Mouse (Mus musculus): Measurements from ENCODE around the gene 1700029H14Rik.

Gene 1700029H14Rik

GRCm38 (mm10) chr8:13541526-13541925, 20.7 kb downstream of the 1700029H14Rik start:
- DNase-seq (ENCODE audit: low spot score): no peak

GRCm38 (mm10) chr8:13540122-13540521, 22.1 kb downstream of the 1700029H14Rik start:
- DNase-seq (ENCODE audit: low spot score): no peak

GRCm38 (mm10) chr8:13538821-13539220, 23.4 kb downstream of the 1700029H14Rik start:
- DNase-seq (ENCODE audit: low spot score): no peak

- no peak for DNase-seq (ENCODE audit: low spot score)
Measured at GRCm38 (mm10) chr8:13537102-13537501, 25.2 kb downstream of the 1700029H14Rik start.

- DNase-seq (ENCODE audit: low spot score): no peak
Measured at GRCm38 (mm10) chr8:13533123-13533522, 29.1 kb downstream of the 1700029H14Rik start.

GRCm38 (mm10) chr8:13531602-13532171, 30.6 kb downstream of the 1700029H14Rik start:
- DNase-seq (ENCODE audit: low spot score): no peak

- peak; percentile 68 for DNase-seq (ENCODE audit: low spot score)
Measured at GRCm38 (mm10) chr8:13530941-13531340, 31.3 kb downstream of the 1700029H14Rik start.

GRCm38 (mm10) chr8:13530401-13530800, 31.9 kb downstream of the 1700029H14Rik start:
- DNase-seq (ENCODE audit: low spot score): no peak

GRCm38 (mm10) chr8:13529891-13530316, 32.4 kb downstream of the 1700029H14Rik start:
- DNase-seq (ENCODE audit: low spot score): peak; percentile 72

- no peak for DNase-seq (ENCODE audit: low spot score)
Measured at GRCm38 (mm10) chr8:13529011-13529840, 33.0 kb downstream of the 1700029H14Rik start.

GRCm38 (mm10) chr8:13521392-13521791, 40.9 kb downstream of the 1700029H14Rik start:
- DNase-seq (ENCODE audit: low spot score): no peak

- DNase-seq (ENCODE audit: low spot score): no peak
Measured at GRCm38 (mm10) chr8:13520349-13520748, 41.9 kb downstream of the 1700029H14Rik start.

- no peak for DNase-seq (ENCODE audit: low spot score)
Measured at GRCm38 (mm10) chr8:13519503-13519902, 42.8 kb downstream of the 1700029H14Rik start.

GRCm38 (mm10) chr8:13517284-13517781, 44.9 kb downstream of the 1700029H14Rik start:
- DNase-seq (ENCODE audit: low spot score): no peak

- no peak for DNase-seq (ENCODE audit: low spot score)
Measured at GRCm38 (mm10) chr8:13516728-13517127, 45.5 kb downstream of the 1700029H14Rik start.

- peak; percentile 63 for DNase-seq (ENCODE audit: low spot score)
Measured at GRCm38 (mm10) chr8:13516011-13516442, 46.2 kb downstream of the 1700029H14Rik start.

GRCm38 (mm10) chr8:13513556-13514370, 48.5 kb downstream of the 1700029H14Rik start:
- no peak for DNase-seq (ENCODE audit: low spot score)

GRCm38 (mm10) chr8:13512677-13513076, 49.6 kb downstream of the 1700029H14Rik start:
- DNase-seq (ENCODE audit: low spot score): no peak

GRCm38 (mm10) chr8:13512016-13512415, 50.2 kb downstream of the 1700029H14Rik start:
- no peak for DNase-seq (ENCODE audit: low spot score)

- DNase-seq (ENCODE audit: low spot score): no peak
Measured at GRCm38 (mm10) chr8:13507284-13507937, 54.9 kb downstream of the 1700029H14Rik start.

- peak; percentile 80 for DNase-seq (ENCODE audit: low spot score)
Measured at GRCm38 (mm10) chr8:13506849-13507248, 55.4 kb downstream of the 1700029H14Rik start.

All from ovary, postnatal 14 days (tissue).